Mouse (Mus musculus): ENCODE measurements around the gene Slc4a1ap. TPM values are rescaled to one million over a fixed set of nuclear protein-coding genes. Genes with fewer than 3 reads are reported as not detected.
A peak's percentile ranks its signal among the peaks of the same experiment; 100 is the strongest.
"Not testable (repeated sequence)": the region's sequence is repeated elsewhere in the genome, so short reads cannot be mapped to it uniquely, and the experiment has no call there.

The Slc4a1ap gene
- total RNA-seq (2022): 10 to 100 TPM; 34.9 to 44.1 (median 38.0) TPM

DNA sequence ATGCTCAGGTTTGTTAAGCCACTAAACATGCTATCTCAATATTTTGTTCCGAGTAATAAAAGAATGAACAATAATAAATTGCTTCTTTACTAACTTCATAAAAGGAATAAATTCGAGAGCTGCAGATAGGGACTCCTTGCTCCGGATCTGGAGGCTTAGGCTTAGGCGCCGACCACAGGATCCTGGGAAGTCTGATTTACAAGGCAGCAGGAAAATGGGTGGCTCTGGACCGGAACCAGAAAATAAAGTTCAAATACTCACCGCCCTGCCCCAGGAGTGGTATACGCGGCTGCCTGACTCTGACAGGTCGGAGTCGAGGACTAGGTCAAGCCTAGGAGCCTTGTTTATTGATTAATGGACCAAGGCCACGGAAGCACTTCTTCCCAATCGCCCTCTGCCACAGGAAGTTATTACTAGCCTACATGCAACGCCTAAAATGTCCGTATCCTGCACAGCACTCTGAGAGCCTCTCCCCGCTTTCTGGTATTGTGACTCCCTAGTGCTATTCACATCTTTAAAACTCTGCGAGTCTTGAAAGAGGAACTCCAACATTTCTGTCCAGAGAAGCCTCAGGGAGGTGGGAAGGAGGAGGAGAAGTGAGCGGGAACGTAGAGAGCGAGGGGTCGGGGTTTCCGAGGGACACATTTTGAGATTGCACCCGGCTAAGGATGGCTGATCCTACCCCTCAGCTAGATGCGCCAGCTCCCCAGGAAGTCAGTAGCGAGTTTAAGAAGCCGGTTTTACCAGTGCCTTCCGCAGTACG is at the start of gene Slc4a1ap:
TSS of gene Slc4a1ap (plus strand) at position 642 of the 763 bp plus-strand sequence.
- DNase-seq: peak; percentile 52

DNA sequence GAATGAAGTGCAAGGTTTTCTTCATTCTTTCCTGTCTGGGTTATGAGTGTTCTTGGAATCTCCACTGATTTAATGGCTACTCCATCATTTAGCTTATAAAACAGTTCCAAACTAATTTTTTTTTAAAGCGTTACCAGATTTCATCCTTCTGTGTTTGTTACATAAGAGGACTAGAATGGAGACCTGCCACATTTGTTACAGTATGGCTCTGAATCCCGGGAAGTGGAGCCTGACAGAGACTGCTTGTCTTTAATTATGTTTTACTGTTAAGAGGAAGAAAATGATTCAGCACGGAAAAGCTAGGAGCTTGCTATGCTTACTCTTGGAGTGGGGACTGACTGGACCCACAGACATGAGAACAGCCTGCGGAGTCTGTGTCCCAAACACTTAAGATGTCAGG is 46.3 kb upstream of the Slc4a1ap start:
- no peak for DNase-seq

DNA sequence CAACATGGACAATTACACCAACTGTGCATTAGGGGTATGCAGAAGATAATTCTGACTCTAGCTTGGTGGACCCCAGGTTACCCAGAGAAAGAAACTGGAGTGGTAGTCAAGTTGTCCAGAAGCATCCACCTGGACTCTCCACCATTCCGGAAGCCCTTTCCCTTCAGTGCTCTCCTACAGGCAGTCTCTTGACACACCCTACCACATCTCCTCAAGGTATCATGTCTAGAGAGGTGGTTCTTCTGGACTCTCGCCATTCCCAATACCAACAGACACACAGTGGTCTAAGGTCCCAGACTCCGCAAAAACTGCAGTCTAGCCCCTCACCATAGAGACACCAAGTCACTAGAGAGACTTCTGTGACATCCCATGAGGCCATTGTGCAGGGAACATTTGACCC is 41.4 kb upstream of the Slc4a1ap start, which contains the start of gene 4930548H24Rik:
TSS of gene 4930548H24Rik (plus strand) at position 301 of the 400 bp plus-strand sequence.
- DNase-seq: no peak

DNA sequence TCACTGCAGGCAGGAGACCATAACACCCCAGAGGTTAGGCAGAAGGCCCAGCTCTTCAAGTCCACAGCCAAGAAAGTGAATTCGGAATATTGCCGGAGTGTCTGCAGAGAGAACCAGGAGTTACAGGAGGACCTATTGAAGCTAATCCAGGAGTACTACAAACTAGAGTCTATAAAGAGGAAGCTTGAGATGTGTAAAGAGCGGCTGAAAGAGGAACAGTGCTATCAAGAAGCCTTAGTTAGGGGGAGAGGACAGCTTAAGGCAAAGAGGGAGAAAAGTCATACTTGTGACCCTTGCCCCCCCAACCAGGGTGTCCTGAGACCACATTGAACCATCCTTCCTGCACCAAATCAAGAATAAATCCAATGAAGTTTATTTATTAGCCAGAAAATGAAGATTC is 38.9 kb upstream of the Slc4a1ap start:
- no peak for DNase-seq

DNA sequence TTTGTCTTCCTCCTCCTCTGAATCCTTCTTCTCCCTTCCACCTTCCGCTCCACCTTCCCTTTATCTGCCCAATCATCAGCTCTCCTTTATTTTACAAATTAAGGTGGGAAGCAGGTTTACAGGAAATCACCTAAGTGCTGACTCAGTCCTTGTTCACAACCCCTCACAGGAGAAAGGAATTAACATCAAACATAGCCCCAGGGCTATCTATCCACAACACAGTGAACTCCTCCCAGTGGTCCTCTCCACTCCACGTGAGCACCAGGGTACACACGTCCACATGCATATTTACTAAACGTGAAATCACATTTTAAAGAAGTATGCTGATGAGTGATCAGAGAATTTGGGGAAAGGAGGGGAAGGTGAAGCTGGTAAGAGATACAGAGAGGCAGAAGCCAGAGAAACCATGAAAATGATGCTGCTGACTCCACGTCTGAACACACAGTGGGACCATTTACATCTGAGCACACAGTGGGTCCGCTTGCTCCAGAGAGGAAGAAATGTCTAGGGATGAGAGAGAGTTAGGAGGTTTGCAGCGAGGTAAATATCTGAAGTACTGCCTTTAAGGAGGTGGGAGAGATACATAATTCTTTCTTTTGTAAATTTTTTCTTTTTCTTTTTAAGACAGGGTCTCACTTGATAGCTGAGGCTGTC is 37.6 kb upstream of the Slc4a1ap start:
- no peak for DNase-seq

DNA sequence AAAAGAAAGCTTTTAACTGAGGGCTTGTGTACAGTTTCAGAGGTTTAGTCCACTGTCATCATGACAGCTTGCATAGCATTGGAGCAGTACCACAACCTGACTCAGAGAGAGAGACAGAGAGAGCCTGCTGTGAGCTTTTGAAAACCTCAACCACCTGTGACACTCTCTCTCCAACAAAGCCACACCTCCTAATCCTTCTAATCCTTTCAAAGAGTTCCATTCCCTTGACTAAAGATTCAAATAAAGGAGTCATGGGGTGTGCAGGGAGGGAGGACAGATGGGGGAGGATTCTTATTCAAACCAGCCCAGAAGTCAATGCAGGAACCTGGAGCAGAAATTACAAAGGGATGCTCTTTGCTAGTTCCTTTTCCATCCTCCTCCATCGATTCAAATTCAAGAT is 34.8 kb upstream of the Slc4a1ap start:
- DNase-seq: no peak

DNA sequence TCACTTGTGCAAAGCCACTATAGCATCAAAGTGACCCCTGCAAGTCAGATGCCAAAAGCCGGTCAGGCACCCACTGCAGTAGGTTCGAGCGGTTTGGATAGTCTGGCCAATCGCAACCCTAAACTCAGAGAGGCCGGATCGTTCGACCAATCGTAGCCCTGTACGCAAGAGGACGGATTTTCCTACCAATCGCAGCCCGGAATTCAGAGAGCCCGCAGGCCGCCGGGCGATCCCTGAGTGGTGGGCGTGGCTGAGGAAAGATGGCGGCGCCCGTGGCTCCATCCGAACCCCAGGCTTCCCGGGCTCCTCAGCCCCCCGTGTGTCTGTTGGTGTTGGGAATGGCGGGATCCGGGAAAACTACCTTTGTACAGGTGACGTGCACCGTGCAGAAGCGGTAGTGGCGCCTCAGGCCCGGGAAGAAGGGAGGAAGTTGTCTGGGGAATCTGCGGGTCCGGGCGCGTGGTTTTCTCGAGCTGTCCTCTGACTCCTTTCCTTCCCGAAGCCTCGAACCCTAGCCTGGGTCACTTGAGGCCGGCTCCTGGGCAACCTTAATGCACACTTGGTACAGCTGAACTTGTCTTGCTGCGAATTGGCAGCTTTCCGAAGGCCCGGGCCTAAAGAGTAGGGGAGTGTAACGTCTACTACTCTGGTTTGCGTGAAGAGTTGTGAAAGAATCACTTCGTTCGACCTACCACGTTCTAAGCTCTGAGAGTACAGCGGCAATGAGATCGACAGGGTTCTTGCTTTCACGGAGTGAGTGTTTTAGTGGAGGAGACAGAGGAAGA is 32.1 kb upstream of the Slc4a1ap start, which contains the start of gene Gpn1:
TSS of gene Gpn1 (plus strand) at position 229 of the 785 bp plus-strand sequence.
- DNase-seq: peak; percentile 87

DNA sequence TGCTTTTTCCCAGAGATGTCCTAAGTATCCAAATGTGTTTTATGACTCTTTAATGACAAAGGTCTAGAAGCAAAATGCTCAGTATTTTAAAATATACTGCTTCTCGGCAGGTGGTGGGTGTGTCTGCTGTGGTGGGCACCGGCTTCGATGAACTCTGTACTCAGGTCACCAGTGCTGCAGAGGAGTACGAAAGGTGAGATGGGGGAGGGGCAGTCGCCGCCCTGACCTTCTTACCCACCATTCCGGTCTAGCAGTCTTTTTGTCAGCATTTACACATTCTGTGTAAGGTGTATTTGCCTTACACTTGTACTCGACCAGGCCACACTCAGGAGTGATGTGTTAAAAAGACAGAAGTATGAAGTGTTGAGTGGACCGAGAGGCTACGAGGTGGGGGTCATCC is 22.0 kb upstream of the Slc4a1ap start:
- no peak for DNase-seq

DNA sequence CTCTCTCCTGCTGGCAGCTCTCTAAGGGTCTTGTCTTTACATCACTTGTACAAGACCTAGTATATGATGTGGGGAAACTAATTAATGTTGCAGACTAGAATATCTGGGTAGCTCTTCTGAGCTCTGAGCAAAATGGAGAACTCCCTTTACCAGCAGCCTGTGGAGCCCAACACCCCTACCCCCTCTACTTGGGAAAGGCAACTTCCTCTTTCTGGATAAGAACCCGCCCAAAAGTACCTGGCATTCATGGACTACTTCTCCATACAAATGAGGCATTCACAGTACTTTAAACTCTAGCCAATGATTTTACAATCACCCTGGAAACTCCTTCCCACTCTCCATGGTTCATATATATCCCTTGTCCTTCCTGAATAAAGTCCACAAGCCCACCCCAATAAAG is 14.3 kb upstream of the Slc4a1ap start:
- no peak for DNase-seq

DNA sequence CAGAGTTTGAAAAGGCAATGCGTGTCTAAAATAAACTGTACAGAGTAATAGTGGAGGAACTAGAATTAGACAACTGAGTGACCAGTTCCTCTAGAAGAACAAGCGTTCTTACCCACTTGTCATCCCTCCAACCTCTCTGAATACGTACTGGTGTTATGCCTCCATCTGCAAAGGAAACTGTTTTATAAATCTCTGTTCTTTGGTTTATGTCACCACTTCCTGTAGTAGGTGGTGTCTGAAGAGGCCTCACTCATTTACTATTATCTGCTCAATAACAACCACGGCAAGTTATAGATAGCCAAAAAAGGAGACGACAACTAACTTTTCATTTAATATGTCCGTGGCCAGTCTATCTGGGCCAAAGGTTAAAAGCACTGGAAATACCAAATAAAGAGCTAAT is 6.2 kb upstream of the Slc4a1ap start:
- DNase-seq: no peak

DNA sequence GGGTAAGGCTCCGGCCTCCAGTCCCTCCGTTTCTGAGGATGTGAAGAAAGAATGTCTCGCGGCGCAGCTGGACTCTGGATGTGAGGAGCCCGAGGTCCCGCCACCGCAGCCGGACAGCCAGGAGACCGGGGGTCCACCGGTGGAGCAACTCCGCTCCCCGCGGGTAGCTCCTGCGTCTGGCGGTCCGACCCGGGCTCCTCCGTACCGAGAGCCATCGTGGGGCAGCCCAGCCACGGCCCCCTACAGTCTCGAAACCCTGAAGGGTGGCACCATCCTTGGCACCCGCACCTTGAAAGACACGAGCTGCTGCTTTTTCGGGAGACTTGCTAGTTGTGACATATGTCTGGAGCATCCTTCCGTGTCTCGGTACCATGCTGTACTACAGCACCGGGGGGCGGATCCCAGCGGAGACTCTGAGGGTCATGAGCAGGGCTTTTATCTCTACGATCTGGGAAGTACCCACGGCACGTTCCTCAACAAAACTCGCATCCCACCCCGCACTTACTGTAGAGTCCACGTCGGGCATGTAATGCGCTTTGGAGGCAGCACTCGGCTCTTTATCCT is 404 bp downstream of the Slc4a1ap start:
- DNase-seq: no peak

DNA sequence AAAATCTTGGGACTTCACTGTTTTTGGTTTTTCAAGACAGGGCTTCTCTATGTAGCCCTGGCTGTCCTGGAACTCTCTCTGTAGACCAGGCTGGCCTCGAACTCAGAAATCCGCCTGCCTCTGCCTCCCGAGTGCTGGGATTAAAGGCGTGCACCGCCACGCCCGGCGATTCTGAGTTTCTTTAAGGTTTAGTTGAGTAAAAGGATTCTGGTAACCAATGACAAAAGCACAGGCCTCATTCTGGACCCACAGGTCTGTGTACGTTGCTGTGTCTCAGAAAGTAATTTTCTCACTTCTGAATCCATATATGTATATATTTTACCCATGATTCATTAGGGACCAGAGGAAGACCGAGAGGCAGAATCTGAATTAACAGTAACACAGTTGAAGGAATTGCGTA is 912 bp downstream of the Slc4a1ap start, which contains the start of gene Supt7l:
TSS of gene Supt7l (minus strand) at position 101 of the 400 bp plus-strand sequence.
- DNase-seq: not testable (repeated sequence)

DNA sequence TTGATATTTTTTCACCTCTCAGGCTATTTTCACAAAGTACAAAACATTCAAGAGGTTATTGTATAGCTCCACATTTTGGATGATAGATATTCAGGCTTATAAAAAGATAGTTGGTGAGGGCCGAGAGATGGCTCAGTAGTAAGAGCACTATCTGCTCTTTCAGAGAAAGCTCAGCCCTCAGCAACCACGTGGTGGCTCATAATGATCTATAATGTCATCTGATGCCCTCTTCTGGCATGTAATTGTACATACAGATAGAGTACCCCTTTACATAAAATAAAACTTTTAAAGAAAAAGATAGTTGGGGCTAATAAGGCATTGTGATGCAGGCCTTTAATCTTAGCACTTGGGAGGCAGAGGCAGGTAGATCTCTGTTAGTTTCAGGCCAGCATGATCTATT is 1.8 kb downstream of the Slc4a1ap start:
- DNase-seq: no peak

DNA sequence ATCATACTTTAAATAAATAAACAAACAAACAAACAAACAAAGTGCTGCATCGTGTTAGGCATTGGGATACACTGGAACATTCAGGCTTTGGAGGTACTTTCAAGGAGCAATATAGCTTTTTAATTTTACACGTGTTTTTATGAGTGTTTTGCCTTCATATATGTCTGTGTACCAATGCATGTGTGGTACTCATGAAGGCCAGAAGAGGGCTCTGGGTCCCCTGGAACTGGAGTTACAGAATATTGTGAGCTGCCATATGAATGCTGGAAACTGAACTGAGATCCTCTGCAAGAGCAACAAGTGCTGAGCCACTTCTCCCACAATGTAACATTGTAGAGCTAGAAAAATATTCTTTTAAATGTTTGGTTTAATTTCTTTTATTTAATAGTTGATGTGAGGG is 8.4 kb downstream of the Slc4a1ap start:
- DNase-seq: no peak

DNA sequence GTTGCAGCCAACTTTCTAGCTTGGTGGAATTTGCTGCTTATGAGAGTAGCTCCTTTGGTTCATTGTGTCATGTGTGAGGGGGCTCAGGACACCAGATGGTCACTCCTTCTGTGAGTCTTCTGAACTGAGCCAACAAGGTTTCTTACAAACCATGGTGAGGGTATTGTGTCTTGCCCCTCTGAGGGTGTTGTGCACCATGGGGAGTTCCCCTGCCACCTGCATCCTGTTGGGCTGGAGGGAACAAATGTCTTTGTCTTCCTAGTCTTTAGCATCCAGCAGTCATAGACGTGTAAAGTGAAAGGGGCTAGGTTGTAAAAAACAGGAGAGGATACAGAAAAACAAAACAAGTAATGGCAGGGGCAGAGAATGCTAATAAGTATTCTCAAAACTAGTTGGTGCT is 32.6 kb downstream of the Slc4a1ap start:
- no peak for DNase-seq

DNA sequence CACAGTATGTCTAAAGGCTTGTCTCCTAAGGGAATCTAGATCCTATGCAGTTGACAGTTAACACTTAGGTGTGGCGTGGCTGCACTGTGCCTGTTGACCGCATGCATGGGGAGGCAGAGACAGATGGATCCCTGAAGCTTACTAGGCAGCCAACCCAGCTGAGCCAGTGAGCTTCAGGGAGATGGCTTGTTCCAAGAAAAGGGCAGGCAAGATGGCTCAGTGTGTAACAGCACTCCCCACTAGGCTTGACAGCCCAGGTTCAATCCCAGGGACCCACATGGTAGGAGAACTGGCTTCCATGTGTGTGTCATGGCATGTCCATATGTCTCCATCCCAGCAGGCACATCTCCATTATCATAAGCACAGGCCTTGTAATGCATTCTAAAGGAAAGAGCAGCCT is 33.6 kb downstream of the Slc4a1ap start:
- DNase-seq: no peak

DNA sequence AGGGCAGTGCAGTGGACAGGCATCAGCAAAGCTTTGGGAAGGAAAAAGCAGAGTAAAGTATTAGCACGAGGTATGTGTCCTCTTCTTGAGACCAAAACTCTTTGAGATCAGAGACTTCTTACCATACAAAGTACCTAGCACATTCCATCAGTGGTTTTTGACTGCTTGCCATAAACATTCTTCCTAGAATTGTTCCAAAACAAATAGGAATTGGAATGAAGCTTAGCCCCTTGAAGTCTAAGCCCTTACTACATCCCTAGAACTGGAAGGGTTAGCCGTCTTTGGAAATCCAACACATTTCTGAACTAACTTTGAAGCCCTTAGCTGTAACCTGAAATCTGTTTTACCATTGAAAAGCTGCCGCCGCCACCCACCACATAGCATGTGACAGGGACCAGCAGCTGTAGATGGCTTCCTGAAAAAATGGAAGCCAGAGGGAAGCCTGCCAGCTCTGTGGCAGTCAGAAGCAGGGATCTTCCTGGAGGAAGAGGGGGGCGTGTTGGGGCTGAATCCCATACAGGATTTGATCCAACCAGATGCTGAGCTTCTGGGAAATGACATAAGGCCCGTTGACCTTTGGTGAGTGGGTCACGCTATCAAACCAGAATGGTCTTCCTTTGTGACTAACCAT is 35.4 kb downstream of the Slc4a1ap start:
- DNase-seq: no peak

DNA sequence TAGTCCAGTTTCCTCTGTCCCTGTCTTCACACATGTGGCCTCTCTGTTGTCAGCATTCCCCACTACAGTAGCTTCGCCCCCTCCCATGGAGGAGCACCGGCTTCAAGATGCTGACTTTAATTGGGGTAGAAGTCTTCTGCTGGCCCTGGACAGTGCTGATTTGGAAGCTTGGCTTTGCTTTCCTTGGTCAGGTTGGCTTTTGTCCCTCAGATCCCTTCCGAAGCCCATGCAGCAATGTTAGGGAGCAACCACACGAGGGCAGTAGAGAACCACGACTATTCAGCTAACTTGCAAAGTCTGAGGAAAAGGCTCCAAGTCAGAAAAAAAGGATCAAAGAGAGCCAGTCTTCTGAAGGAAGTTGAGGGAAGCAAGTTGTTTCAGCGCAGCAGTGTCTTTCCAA is 36.7 kb downstream of the Slc4a1ap start:
- peak; percentile 70 for DNase-seq

DNA sequence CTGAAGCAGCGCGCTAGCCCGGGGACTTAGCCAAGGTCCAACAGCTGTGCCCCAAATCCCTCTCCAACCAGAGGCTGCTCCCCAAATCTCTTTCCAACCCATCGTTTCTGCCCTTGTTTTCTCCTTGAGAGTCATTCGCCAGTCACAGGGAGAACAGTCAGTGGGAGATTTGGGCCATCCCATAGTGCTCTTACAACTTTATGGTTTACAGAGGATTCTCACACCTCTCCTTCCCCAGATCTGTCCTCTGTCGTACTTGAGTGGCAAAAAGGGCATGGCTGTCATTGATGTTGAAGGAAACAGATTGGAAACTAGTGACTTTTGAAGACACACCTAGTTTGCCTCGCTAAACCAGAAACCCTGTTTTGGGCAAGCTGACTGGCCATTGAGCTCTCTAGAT is 37.1 kb downstream of the Slc4a1ap start:
- DNase-seq: no peak

DNA sequence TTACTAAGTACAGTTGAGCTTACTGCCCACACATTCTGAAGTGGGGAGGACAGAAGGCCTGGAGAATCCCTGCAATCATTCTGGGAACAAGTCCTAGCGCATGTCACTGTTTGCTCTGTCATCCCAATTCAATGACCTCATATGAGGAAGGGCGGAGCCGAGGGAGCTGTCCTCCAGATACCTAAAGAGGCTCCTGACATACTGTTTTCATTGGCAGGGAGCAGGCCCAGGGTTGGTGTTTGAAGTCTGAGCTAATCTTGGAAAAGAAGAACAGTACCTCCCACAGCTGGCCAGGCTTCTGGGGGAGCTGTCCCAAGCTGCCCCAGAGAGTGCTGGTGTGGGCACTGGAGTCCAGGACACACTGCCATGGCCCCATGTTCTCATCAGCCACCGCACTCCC is 38.2 kb downstream of the Slc4a1ap start:
- DNase-seq: no peak

DNA sequence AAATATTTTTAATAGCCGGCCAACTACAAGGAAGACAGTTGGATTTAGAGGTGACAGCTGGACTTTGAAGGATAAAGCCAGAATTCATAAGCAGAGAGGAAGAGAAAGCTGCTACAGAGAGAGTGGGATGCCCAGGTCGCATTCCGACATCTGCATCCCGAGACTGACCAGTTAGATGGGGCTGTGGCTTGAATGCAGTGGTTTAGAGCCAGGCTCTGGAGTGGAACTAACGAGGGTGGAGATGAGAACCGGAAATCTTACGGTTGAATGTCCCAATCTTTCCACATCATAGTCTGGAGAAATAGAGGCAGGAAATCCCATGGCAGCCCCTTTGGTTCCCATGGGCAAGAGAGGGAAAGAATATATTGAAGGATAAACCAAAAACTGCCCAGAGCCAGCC is 39.2 kb downstream of the Slc4a1ap start:
- DNase-seq: no peak

DNA sequence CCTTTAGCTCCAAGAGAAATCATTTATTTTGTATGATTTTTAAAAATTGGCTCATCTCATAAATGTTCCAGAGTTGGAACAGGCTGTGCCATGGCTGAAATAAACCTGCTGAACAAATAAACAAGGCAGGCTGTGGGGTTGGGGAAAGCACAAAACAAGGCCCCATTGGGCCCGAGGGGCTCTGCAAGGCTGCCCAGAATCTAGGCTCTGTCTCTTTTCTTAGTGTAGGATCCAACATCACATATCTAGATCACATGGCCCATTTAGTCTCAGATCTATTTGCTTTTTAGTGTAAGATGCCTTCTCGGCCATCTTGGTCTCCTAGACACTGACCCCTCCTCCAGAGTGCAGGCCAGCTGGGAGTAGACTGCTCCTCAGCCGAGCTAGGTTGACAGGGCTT is 39.7 kb downstream of the Slc4a1ap start:
- no peak for DNase-seq

Measured in adrenal gland, adult 8-10 months (tissue).